Mouse (Mus musculus) retina, embryonic 14.5 days (tissue): ENCODE results near the gene Gm4559.
A peak's percentile ranks its signal among the peaks of the same experiment; 100 is the strongest.
"Not testable (repeated sequence)": the region's sequence is repeated elsewhere in the genome, so short reads cannot be mapped to it uniquely, and the experiment has no call there.

ENCODE experiments used
- DNase-seq: peaks from one replicate; pipeline ENCODE4 v3.0.0-alpha.2; 2015; ENCODE audit warnings: low spot score

The Gm4559 gene

GRCm38 (mm10) chr7:142278183-142278582 is 4.0 kb upstream of the Gm4559 start:
- peak; percentile 86 for DNase-seq

GRCm38 (mm10) chr7:142258254-142258653 is 15.9 kb downstream of the Gm4559 start, which contains the start of gene Gm2431:
Gene Gm2431, minus strand, starts transcription at chr7:142258354.
- DNase-seq: not testable (repeated sequence)

GRCm38 (mm10) chr7:142255517-142255916 is 18.6 kb downstream of the Gm4559 start:
- peak; percentile 77 for DNase-seq

- peak; percentile 77 for DNase-seq
These were observed 24.3 kb downstream of the Gm4559 start for GRCm38 (mm10) chr7:142249824-142250223.

- no peak for DNase-seq
These were observed 33.2 kb downstream of the Gm4559 start, which contains the start of gene Gm40460 for GRCm38 (mm10) chr7:142240978-142241377. Gene Gm40460, minus strand, starts transcription at chr7:142241078.

GRCm38 (mm10) chr7:142231540-142231939 is 42.6 kb downstream of the Gm4559 start:
- no peak for DNase-seq

- not testable (repeated sequence) for DNase-seq
These were observed 44.3 kb downstream of the Gm4559 start, which contains the start of gene Krtap5-5 for GRCm38 (mm10) chr7:142229871-142230270. Gene Krtap5-5, minus strand, starts transcription at chr7:142229971.

GRCm38 (mm10) chr7:142224518-142224917 is 49.6 kb downstream of the Gm4559 start:
- no peak for DNase-seq
